Mouse (Mus musculus) ES-E14 (cell line): ENCODE results near the gene Olfr493.

ENCODE experiments used
- CHD2 ChIP-seq: IDR thresholded peaks from 2 replicates; pipeline ENCODE4 v1.6.1; 2014; ENCODE audit warnings: mild to moderate bottlenecking, low read depth, low read length, inconsistent platforms
- HCFC1 ChIP-seq: IDR thresholded peaks from 2 replicates; pipeline ENCODE4 v1.6.1; 2012; ENCODE audit warnings: low read length, inconsistent platforms, borderline replicate concordance; ENCODE audit not compliant: insufficient read depth
- MAFK ChIP-seq: IDR thresholded peaks from 2 replicates; pipeline ENCODE4 v1.6.1; 2014; ENCODE audit warnings: mild to moderate bottlenecking, low read depth, low read length, inconsistent platforms; ENCODE audit not compliant: insufficient read depth
- ZC3H11A ChIP-seq: IDR thresholded peaks from 2 replicates; pipeline ENCODE4 v1.6.1; 2012; ENCODE audit warnings: low read depth, mild to moderate bottlenecking, inconsistent platforms, low read length, borderline replicate concordance
- ZNF384 ChIP-seq: IDR thresholded peaks from 2 replicates; pipeline ENCODE4 v1.6.1; 2012; ENCODE audit warnings: low read depth, low read length, inconsistent platforms

DNA sequence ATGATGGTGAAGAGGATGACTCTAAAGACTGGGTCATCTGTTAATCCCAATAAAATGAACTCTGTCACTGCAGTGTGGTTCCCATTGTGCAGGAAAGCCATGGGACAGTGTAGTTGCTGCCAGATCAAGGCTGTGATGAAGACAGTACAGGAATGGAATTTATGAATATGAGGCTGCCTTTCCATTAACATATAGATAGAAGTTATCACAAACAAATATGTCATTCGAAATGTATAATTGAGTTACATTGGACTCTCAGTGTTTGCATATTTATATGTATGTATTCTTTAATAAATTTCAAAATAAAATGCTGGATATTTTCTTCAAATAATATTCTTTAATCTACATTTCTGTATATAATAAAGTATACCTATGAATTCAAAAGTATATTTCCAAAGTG is at the start of gene Olfr493:
- no peak for TF ChIP-seq MAFK
- TF ChIP-seq ZNF384 = no peak
- no peak for TF ChIP-seq CHD2
- TF ChIP-seq HCFC1 = no peak
- TF ChIP-seq ZC3H11A = no peak
